Mouse (Mus musculus): ENCODE data around the gene Ces2a.
A peak's percentile ranks its signal among the peaks of the same experiment; 100 is the strongest.

Gene Ces2a

GRCm38 (mm10) chr8:104733753-104734152, at the start of gene Ces2a:
Gene Ces2a, plus strand, starts transcription at chr8:104734003.
- no peak for DNase-seq

GRCm38 (mm10) chr8:104688433-104688832, 45.4 kb upstream of the Ces2a start:
- no peak for DNase-seq

GRCm38 (mm10) chr8:104698556-104698955, 35.2 kb upstream of the Ces2a start:
- DNase-seq = no peak

GRCm38 (mm10) chr8:104701900-104702299, 31.9 kb upstream of the Ces2a start:
- DNase-seq = no peak

GRCm38 (mm10) chr8:104721166-104721565, 12.6 kb upstream of the Ces2a start:
- no peak for DNase-seq

- no peak for DNase-seq
Observed at GRCm38 (mm10) chr8:104731451-104731850, 2.4 kb upstream of the Ces2a start.

- no peak for DNase-seq
Observed at GRCm38 (mm10) chr8:104731969-104732368, 1.8 kb upstream of the Ces2a start.

GRCm38 (mm10) chr8:104742039-104742438, 8.2 kb downstream of the Ces2a start:
- DNase-seq = no peak

GRCm38 (mm10) chr8:104743410-104743809, 9.6 kb downstream of the Ces2a start:
- DNase-seq = no peak

GRCm38 (mm10) chr8:104752818-104753217, 19.0 kb downstream of the Ces2a start:
- no peak for DNase-seq

GRCm38 (mm10) chr8:104757621-104758020, 23.8 kb downstream of the Ces2a start:
- DNase-seq = no peak

GRCm38 (mm10) chr8:104758209-104758608, 24.4 kb downstream of the Ces2a start:
- peak; percentile 6 for DNase-seq

GRCm38 (mm10) chr8:104761126-104761525, 27.3 kb downstream of the Ces2a start:
- no peak for DNase-seq

GRCm38 (mm10) chr8:104766485-104766884, 32.7 kb downstream of the Ces2a start:
- DNase-seq = no peak

GRCm38 (mm10) chr8:104770365-104770764, 36.6 kb downstream of the Ces2a start:
- no peak for DNase-seq

GRCm38 (mm10) chr8:104787049-104787448, 53.2 kb downstream of the Ces2a start:
- DNase-seq = no peak

GRCm38 (mm10) chr8:104788929-104789328, 55.1 kb downstream of the Ces2a start:
- no peak for DNase-seq

- DNase-seq = no peak
Observed at GRCm38 (mm10) chr8:104789886-104790680, 56.3 kb downstream of the Ces2a start.

Data from right cerebral cortex, postnatal 4 days (tissue).